Mouse (Mus musculus) forebrain, embryonic 13.5 days (tissue): ENCODE data around the gene 2010300C02Rik. TPM values are rescaled to one million over a fixed set of nuclear protein-coding genes. Genes with fewer than 3 reads are reported as not detected.
"Not testable (repeated sequence)": the region's sequence is repeated elsewhere in the genome, so short reads cannot be mapped to it uniquely, and the experiment has no call there.

Experiments used
- ATAC-seq: fragments of 200-750 bp; cut with Nextera tagmentation; 2 replicates; pipeline ENCODE4 v1.8.0; 2017
- H3K27ac ChIP-seq: fragments of 300-500 bp; sonication (generic); 2 replicates; pipeline ENCODE4 v1.5.1; 2015; ENCODE audit warnings: inconsistent platforms, mild to moderate bottlenecking, moderate library complexity
- H3K27me3 ChIP-seq: fragments of 300-500 bp; sonication (generic); 2 replicates; pipeline ENCODE4 v1.6.1; 2015; ENCODE audit warnings: mild to moderate bottlenecking, inconsistent platforms
- H3K36me3 ChIP-seq: fragments of 300-500 bp; sonication (generic); 2 replicates; pipeline ENCODE4 v1.6.1; 2015; ENCODE audit warnings: mild to moderate bottlenecking, inconsistent platforms; ENCODE audit not compliant: poor library complexity, severe bottlenecking
- H3K4me1 ChIP-seq: fragments of 300-500 bp; sonication (generic); 2 replicates; pipeline ENCODE4 v1.6.1; 2015; ENCODE audit warnings: inconsistent platforms
- H3K4me2 ChIP-seq: fragments of 300-500 bp; sonication (generic); 2 replicates; pipeline ENCODE4 v1.6.1; 2015; ENCODE audit warnings: inconsistent platforms, mild to moderate bottlenecking, moderate library complexity
- H3K4me3 ChIP-seq: fragments of 300-500 bp; sonication (generic); 2 replicates; pipeline ENCODE4 v1.5.1; 2015; ENCODE audit warnings: mild to moderate bottlenecking, inconsistent platforms
- H3K9ac ChIP-seq: fragments of 300-500 bp; sonication (generic); 2 replicates; pipeline ENCODE4 v1.6.1; 2015; ENCODE audit warnings: mild to moderate bottlenecking, inconsistent platforms
- H3K9me3 ChIP-seq: fragments of 300-500 bp; sonication (generic); replicated peaks from 2 replicates; pipeline ENCODE4 v1.6.1; 2016; ENCODE audit warnings: inconsistent platforms
- WGBS: fragments of 180-500 bp; shearing (Covaris S2); methylation state at CpG from one replicate; pipeline ENCODE4 v1.1.7; 2015; 5-methylcytosine and 5-hydroxymethylcytosine counted together
- polyA plus RNA-seq: library from polyadenylated mRNA; unstranded; fragments of >200 nt; fragmentation: Nextera tagmentation; extraction: Ambion mirVana; gene quantifications from 2 replicates; pipeline ENCODE4 v1.2.1, GENCODE M21; 2015

2010300C02Rik gene
- polyA plus RNA-seq, 1 experiment from 2014 or later: 0.62 TPM

GRCm38 (mm10) chr1:37728053-37728452, 8.2 kb upstream of the 2010300C02Rik start:
- H3K4me2 ChIP-seq: no peak overlapping the region
- WGBS: 74% methylated on average over 10 of the region's 10 CpGs
- no peak overlapping the region for H3K9ac ChIP-seq
- no peaks in the 10 kb centered on the region for H3K36me3 ChIP-seq
- H3K27me3 ChIP-seq: 0 out of 2 replicates have a peak, but pooled peaks cover 2% of the 10 kb centered on the region
- no peak for ATAC-seq
- H3K9me3 ChIP-seq: no peaks in the 10 kb centered on the region
- no peak overlapping the region for H3K27ac ChIP-seq
- no peaks in the 10 kb centered on the region for H3K4me1 ChIP-seq
- no peak overlapping the region for H3K4me3 ChIP-seq

- Histone ChIP-seq H3K4me3 (no peak overlapping the region), H3K4me1 (no peaks in the 10 kb centered on the region), H3K27ac (no peak overlapping the region), H3K36me3 (no peaks in the 10 kb centered on the region), H3K27me3 (0 out of 2 replicates have a peak, but pooled peaks cover 2% of the 10 kb centered on the region), H3K9me3 (no peaks in the 10 kb centered on the region), H3K4me2 (no peak overlapping the region), H3K9ac (no peak overlapping the region)
- no peak for ATAC-seq
- WGBS: 85% methylated on average over 8 of the region's 8 CpGs
Observed at GRCm38 (mm10) chr1:37727186-37727585, 7.3 kb upstream of the 2010300C02Rik start.

GRCm38 (mm10) chr1:37726426-37726825, 6.5 kb upstream of the 2010300C02Rik start:
- Histone ChIP-seq H3K27me3 (peaks cover 6% of the 10 kb centered on the region; the same call in 1 of the 2 replicates), H3K9me3 (no peaks in the 10 kb centered on the region), H3K27ac (no peak overlapping the region), H3K4me2 (no peak overlapping the region), H3K9ac (no peak overlapping the region), H3K4me1 (no peaks in the 10 kb centered on the region), H3K4me3 (no peak overlapping the region), H3K36me3 (no peaks in the 10 kb centered on the region)
- WGBS: 82% methylated on average over 8 of the region's 8 CpGs
- ATAC-seq: no peak

GRCm38 (mm10) chr1:37725880-37726279, 6.0 kb upstream of the 2010300C02Rik start:
- Histone ChIP-seq H3K9ac (no peak overlapping the region), H3K36me3 (no peaks in the 10 kb centered on the region), H3K27me3 (peaks cover 10% of the 10 kb centered on the region), H3K27ac (no peak overlapping the region), H3K4me3 (no peak overlapping the region), H3K4me1 (no peaks in the 10 kb centered on the region), H3K4me2 (no peak overlapping the region), H3K9me3 (no peaks in the 10 kb centered on the region)
- no peak; the same call in 1 of the 2 replicates for ATAC-seq
- WGBS: 68% methylated on average over 12 of the region's 12 CpGs

- no peak for ATAC-seq
- WGBS: 79% methylated on average over 5 of the region's 5 CpGs
Observed at GRCm38 (mm10) chr1:37721092-37721491, 1.2 kb upstream of the 2010300C02Rik start.

GRCm38 (mm10) chr1:37719030-37719723, 708 bp downstream of the 2010300C02Rik start:
- Histone ChIP-seq H3K36me3 (no peaks in the 10 kb centered on the region), H3K27ac (no peak overlapping the region), H3K4me3 (peak overlapping the region; percentile 61), H3K9me3 (no peaks in the 10 kb centered on the region), H3K4me1 (peaks cover 9% of the 10 kb centered on the region), H3K9ac (peak overlapping the region; percentile 64), H3K27me3 (peaks cover 41% of the 10 kb centered on the region), H3K4me2 (peak overlapping the region; percentile 94)
- WGBS: 5% methylated on average over 44 of the region's 49 CpGs
- peak; percentile 78 for ATAC-seq

More at GRCm38 (mm10) chr1:37721092-37721491, 1.2 kb upstream of the 2010300C02Rik start:
- H3K27ac ChIP-seq: no peak overlapping the region
- H3K9ac ChIP-seq: no peak overlapping the region
- peaks cover 42% of the 10 kb centered on the region for H3K27me3 ChIP-seq
- H3K9me3 ChIP-seq: no peaks in the 10 kb centered on the region
- no peak overlapping the region for H3K4me2 ChIP-seq
- H3K4me3 ChIP-seq: no peak overlapping the region
- no peaks in the 10 kb centered on the region for H3K36me3 ChIP-seq
- H3K4me1 ChIP-seq: peaks cover 9% of the 10 kb centered on the region

GRCm38 (mm10) chr1:37718516-37718915, 1.4 kb downstream of the 2010300C02Rik start:
- no peak overlapping the region for H3K4me3 ChIP-seq
- peaks cover 40% of the 10 kb centered on the region for H3K27me3 ChIP-seq
- no peak for ATAC-seq

GRCm38 (mm10) chr1:37717415-37718195, 2.3 kb downstream of the 2010300C02Rik start:
- Histone ChIP-seq H3K4me3 (no peak overlapping the region), H3K4me1 (peaks cover 9% of the 10 kb centered on the region), H3K4me2 (no peak overlapping the region), H3K9ac (no peak overlapping the region), H3K36me3 (no peaks in the 10 kb centered on the region), H3K9me3 (no peaks in the 10 kb centered on the region), H3K27ac (no peak overlapping the region), H3K27me3 (peaks cover 40% of the 10 kb centered on the region)
- 84% methylated on average over 14 of the region's 14 CpGs for WGBS
- no peak for ATAC-seq

More at GRCm38 (mm10) chr1:37718516-37718915, 1.4 kb downstream of the 2010300C02Rik start:
- Histone ChIP-seq H3K9ac (no peak overlapping the region), H3K27ac (no peak overlapping the region), H3K36me3 (no peaks in the 10 kb centered on the region), H3K4me1 (peaks cover 9% of the 10 kb centered on the region), H3K4me2 (no peak overlapping the region), H3K9me3 (no peaks in the 10 kb centered on the region)
- WGBS: 52% methylated on average over 7 of the region's 7 CpGs

- not testable (repeated sequence) for H3K4me2 ChIP-seq, H3K4me1 ChIP-seq, H3K36me3 ChIP-seq, ATAC-seq, H3K27me3 ChIP-seq, H3K27ac ChIP-seq, H3K9ac ChIP-seq, H3K4me3 ChIP-seq, H3K9me3 ChIP-seq
- 85% methylated on average over 4 of the region's 4 CpGs for WGBS
Observed at GRCm38 (mm10) chr1:37712357-37712737, 7.5 kb downstream of the 2010300C02Rik start.

GRCm38 (mm10) chr1:37711596-37712356, 8.1 kb downstream of the 2010300C02Rik start:
- no peak overlapping the region for H3K4me2 ChIP-seq
- WGBS: 93% methylated on average over 10 of the region's 10 CpGs
- H3K9me3 ChIP-seq: no peaks in the 10 kb centered on the region
- ATAC-seq: no peak
- H3K36me3 ChIP-seq: no peaks in the 10 kb centered on the region
- no peak overlapping the region for H3K4me3 ChIP-seq
- no peaks in the 10 kb centered on the region for H3K27me3 ChIP-seq
- no peak overlapping the region for H3K9ac ChIP-seq
- no peak overlapping the region for H3K27ac ChIP-seq
- no peaks in the 10 kb centered on the region for H3K4me1 ChIP-seq

- Histone ChIP-seq H3K9ac (no peak overlapping the region), H3K4me1 (no peaks in the 10 kb centered on the region), H3K27me3 (no peaks in the 10 kb centered on the region), H3K4me2 (no peak overlapping the region), H3K9me3 (no peaks in the 10 kb centered on the region), H3K27ac (no peak overlapping the region), H3K4me3 (no peak overlapping the region), H3K36me3 (no peaks in the 10 kb centered on the region)
- no peak for ATAC-seq
- 89% methylated on average over 5 of the region's 5 CpGs for WGBS
Observed at GRCm38 (mm10) chr1:37711082-37711481, 8.8 kb downstream of the 2010300C02Rik start.

- Histone ChIP-seq H3K4me2 (no peak overlapping the region), H3K27ac (no peak overlapping the region), H3K27me3 (no peaks in the 10 kb centered on the region), H3K9ac (no peak overlapping the region), H3K9me3 (peaks cover 4% of the 10 kb centered on the region; the same call in 1 of the 2 replicates), H3K4me3 (no peak overlapping the region), H3K4me1 (no peaks in the 10 kb centered on the region), H3K36me3 (no peaks in the 10 kb centered on the region)
- WGBS: 76% methylated on average over 8 of the region's 8 CpGs
- ATAC-seq: no peak
Observed at GRCm38 (mm10) chr1:37709736-37710135, 10.1 kb downstream of the 2010300C02Rik start.
